Mouse (Mus musculus) hindbrain, embryonic 16.5 days (tissue): ENCODE measurements around the gene Ifitm1. TPM values are rescaled to one million over a fixed set of nuclear protein-coding genes. Genes with fewer than 3 reads are reported as not detected.
"Not testable (repeated sequence)": the region's sequence is repeated elsewhere in the genome, so short reads cannot be mapped to it uniquely, and the experiment has no call there.

Experiments
- ATAC-seq: fragments of 200-750 bp; cut with Nextera tagmentation; 2 replicates; pipeline ENCODE4 v1.8.0; 2017; ENCODE audit warnings: moderate TSS enrichment, moderate library complexity
- H3K27ac ChIP-seq: fragments of 300-500 bp; sonication (generic); 2 replicates; pipeline ENCODE4 v1.5.1; 2014; ENCODE audit warnings: low read depth, mild to moderate bottlenecking, control low read depth, low read length, moderate library complexity
- H3K27me3 ChIP-seq: fragments of 300-500 bp; sonication (generic); replicated peaks from 2 replicates; pipeline ENCODE4 v1.6.1; 2014; ENCODE audit warnings: low read length; ENCODE audit not compliant: control insufficient read depth, insufficient read depth
- H3K36me3 ChIP-seq: fragments of 300-500 bp; sonication (generic); 2 replicates; pipeline ENCODE4 v1.6.1; 2014; ENCODE audit warnings: mild to moderate bottlenecking, low read length, moderate library complexity, mixed read lengths; ENCODE audit not compliant: control insufficient read depth, insufficient read depth
- H3K4me1 ChIP-seq: fragments of 300-500 bp; sonication (generic); 2 replicates; pipeline ENCODE4 v1.6.1; 2014; ENCODE audit warnings: low read depth, low read length; ENCODE audit not compliant: control insufficient read depth, insufficient read depth
- H3K4me2 ChIP-seq: fragments of 300-500 bp; sonication (generic); 2 replicates; pipeline ENCODE4 v1.6.1; 2014; ENCODE audit warnings: mild to moderate bottlenecking, low read length, control low read depth, moderate library complexity
- H3K4me3 ChIP-seq: fragments of 300-500 bp; sonication (generic); 2 replicates; pipeline ENCODE4 v1.5.1; 2014; ENCODE audit warnings: mild to moderate bottlenecking, low read length, control low read depth, moderate library complexity
- H3K9ac ChIP-seq: fragments of 300-500 bp; sonication (generic); 2 replicates; pipeline ENCODE4 v1.6.1; 2014; ENCODE audit warnings: low read depth, mild to moderate bottlenecking, control low read depth, low read length, moderate library complexity
- H3K9me3 ChIP-seq: fragments of 300-500 bp; sonication (generic); 2 replicates; pipeline ENCODE4 v1.6.1; 2014; ENCODE audit warnings: mild to moderate bottlenecking, low read length, moderate library complexity; ENCODE audit not compliant: control insufficient read depth
- WGBS: fragments of 180-500 bp; shearing (Covaris S2); extraction: QIAGEN DNeasy Blood & Tissue Kit; methylation state at CpG from one replicate; pipeline ENCODE4 v1.1.7; 2014; 5-methylcytosine and 5-hydroxymethylcytosine counted together
- polyA plus RNA-seq: library from polyadenylated mRNA; unstranded; fragments of >200 nt; fragmentation: Nextera tagmentation; extraction: Ambion mirVana; gene quantifications from 2 replicates; pipeline ENCODE4 v1.2.1, GENCODE M21; 2015

Ifitm1 gene
- polyA plus RNA-seq, 1 experiment from 2014 or later = 19.4 TPM

DNA sequence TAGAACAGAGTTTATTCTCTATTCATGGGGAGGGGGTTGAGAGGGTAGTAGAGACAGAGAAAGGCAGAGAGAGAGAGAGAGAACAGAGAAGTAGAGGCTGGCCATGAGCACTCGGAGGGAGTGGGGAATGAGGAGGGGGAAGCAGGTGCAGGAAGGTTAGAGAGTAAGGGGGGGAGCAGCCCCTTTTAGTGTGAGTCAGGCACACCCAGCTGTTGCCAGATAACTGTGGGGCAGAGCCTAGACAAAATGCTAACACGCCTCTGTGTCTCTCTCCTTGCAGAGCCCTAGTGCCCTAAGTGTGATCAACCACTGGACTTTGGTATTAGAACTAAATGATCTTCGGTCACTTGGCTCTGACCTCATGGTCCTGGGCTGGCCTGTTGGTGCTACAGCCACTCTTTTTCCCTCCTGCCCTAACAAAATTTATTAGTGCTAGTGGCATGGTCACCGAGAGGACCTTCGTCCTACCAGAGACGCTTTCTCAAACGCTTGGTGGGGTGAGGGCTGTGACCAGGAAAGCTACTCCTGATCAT is 44.3 kb downstream of the Ifitm1 start:
- Histone ChIP-seq H3K9ac (no peak overlapping the region), H3K36me3 (no peaks in the 10 kb centered on the region)

GRCm38 (mm10) chr7:141016707-141017697 is 50.0 kb downstream of the Ifitm1 start:
- no peak for ATAC-seq
- Histone ChIP-seq H3K27ac (no peak overlapping the region), H3K9ac (no peak overlapping the region), H3K36me3 (no peaks in the 10 kb centered on the region), H3K27me3 (no peaks in the 10 kb centered on the region), H3K9me3 (no peaks in the 10 kb centered on the region), H3K4me3 (no peak overlapping the region), H3K4me2 (no peak overlapping the region), H3K4me1 (no peaks in the 10 kb centered on the region)
- WGBS = 89% methylated on average over 10 of the region's 10 CpGs

More for the DNA sequence above, 44.3 kb downstream of the Ifitm1 start:
- Histone ChIP-seq H3K4me3 (no peak overlapping the region), H3K27me3 (no peaks in the 10 kb centered on the region), H3K27ac (no peak overlapping the region), H3K9me3 (no peaks in the 10 kb centered on the region), H3K4me2 (no peak overlapping the region), H3K4me1 (no peaks in the 10 kb centered on the region)
- 87% methylated on average over 7 of the region's 7 CpGs for WGBS
- ATAC-seq = no peak

DNA sequence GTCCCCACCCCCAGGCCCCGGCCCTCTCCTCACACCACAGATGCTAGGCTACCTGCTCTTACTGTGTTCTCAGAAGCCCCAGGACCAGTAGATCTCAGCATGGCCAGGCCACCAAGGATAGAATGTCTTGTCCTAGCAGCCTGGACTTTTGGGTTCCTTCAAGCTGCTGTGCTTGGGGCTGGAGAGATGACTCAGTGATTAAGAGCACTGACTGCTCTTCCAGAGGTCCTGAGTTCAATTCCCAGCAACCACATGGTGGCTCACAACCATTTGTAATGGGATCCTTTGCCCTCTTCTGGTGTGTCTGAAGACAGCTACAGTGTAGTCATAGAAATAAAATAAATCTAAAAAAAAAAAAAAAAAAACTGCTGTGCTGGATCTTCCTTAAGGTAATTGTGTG is 50.8 kb downstream of the Ifitm1 start, which contains the start of gene Ifitm6:
Gene Ifitm6 (minus strand): TSS at position 101 of the 400 bp plus-strand sequence.
- not testable (repeated sequence) for ATAC-seq, H3K4me3 ChIP-seq, H3K4me1 ChIP-seq, H3K36me3 ChIP-seq, H3K9ac ChIP-seq, H3K27me3 ChIP-seq, H3K4me2 ChIP-seq, H3K27ac ChIP-seq, H3K9me3 ChIP-seq
- WGBS = 100% methylated on average over 1 of the region's 1 CpGs

DNA sequence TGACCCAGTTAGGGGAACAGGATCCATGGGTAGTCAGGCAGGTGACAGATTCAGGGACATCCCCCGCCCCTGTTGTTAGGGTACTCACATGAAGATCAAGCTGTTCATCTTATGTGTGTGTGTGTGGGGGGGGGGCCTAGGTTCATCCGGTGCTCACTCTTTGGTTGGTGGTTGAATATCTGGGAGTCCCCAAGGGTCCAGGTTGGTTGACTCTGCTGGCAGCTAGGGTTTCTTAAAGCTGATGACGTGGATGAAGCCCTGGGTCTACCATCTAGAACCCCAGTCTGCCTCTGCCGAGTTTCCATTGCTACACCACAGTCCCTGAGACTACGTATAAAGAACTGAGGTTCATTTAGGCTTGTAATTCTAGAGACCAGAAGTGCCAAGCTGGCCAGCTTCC is 52.0 kb downstream of the Ifitm1 start:
- 95% methylated on average over 5 of the region's 5 CpGs for WGBS
- Histone ChIP-seq H3K36me3 (no peaks in the 10 kb centered on the region), H3K4me1 (no peaks in the 10 kb centered on the region), H3K27ac (no peak overlapping the region), H3K4me2 (no peak overlapping the region), H3K9ac (no peak overlapping the region), H3K4me3 (no peak overlapping the region), H3K9me3 (no peaks in the 10 kb centered on the region), H3K27me3 (no peaks in the 10 kb centered on the region)
- no peak for ATAC-seq

Other genes with a start within 250 kb of the Ifitm1 start
- not detected in 2 replicates for gene Cyp2e1, start 203.5 kb upstream of the Ifitm1 start, polyA plus RNA-seq
- gene Syce1, start 179.4 kb upstream of the Ifitm1 start, polyA plus RNA-seq = 0.60 and 0.89 TPM in 2 replicates
- gene Zfp941, start 145.0 kb upstream of the Ifitm1 start, polyA plus RNA-seq = 28.8 and 32.3 TPM in 2 replicates
- gene Urah, start 132.2 kb upstream of the Ifitm1 start, polyA plus RNA-seq = not detected in 2 replicates
- gene Scgb1c1, start 121.7 kb upstream of the Ifitm1 start, polyA plus RNA-seq = not detected in 2 replicates
- 0.21 and 0.29 TPM in 2 replicates for gene Odf3, start 119.4 kb upstream of the Ifitm1 start, polyA plus RNA-seq
- gene Gm45785, start 110.9 kb upstream of the Ifitm1 start, polyA plus RNA-seq = 0.19 TPM in 1 of 2 replicates, not detected in the other
- 110 and 112 TPM in 2 replicates for gene Ric8a, start 110.3 kb upstream of the Ifitm1 start, polyA plus RNA-seq
- 37.5 and 47.5 TPM in 2 replicates for gene Bet1l, start 109.6 kb upstream of the Ifitm1 start, polyA plus RNA-seq
- 259 and 260 TPM in 2 replicates for gene Psmd13, start 85.3 kb upstream of the Ifitm1 start, polyA plus RNA-seq
- gene Sirt3, start 84.9 kb upstream of the Ifitm1 start, polyA plus RNA-seq = 60.8 and 70.6 TPM in 2 replicates
- 2.0 TPM in 1 of 2 replicates, not detected in the other for gene Cox8b, start 66.8 kb upstream of the Ifitm1 start, polyA plus RNA-seq
- gene Nlrp6, start 46.3 kb upstream of the Ifitm1 start, polyA plus RNA-seq = 0.65 and 0.75 TPM in 2 replicates
- gene Pgghg, start 25.8 kb upstream of the Ifitm1 start, polyA plus RNA-seq = 8.3 and 10.4 TPM in 2 replicates
- 0.49 and 1.7 TPM in 2 replicates for gene Ifitm5, start 16.9 kb upstream of the Ifitm1 start, polyA plus RNA-seq
- gene Gm45717, start 11.3 kb upstream of the Ifitm1 start, polyA plus RNA-seq = not detected in 2 replicates
- 182 and 202 TPM in 2 replicates for gene Ifitm2, start 11.2 kb upstream of the Ifitm1 start, polyA plus RNA-seq
- 41.2 and 43.1 TPM in 2 replicates for gene Ifitm3, start 43.5 kb downstream of the Ifitm1 start, polyA plus RNA-seq
- 0.83 and 1.3 TPM in 2 replicates for gene Ifitm6, start 50.7 kb downstream of the Ifitm1 start, polyA plus RNA-seq
- not detected in 2 replicates for gene Gm17387, start 61.9 kb downstream of the Ifitm1 start, polyA plus RNA-seq
- gene B4galnt4, start 93.9 kb downstream of the Ifitm1 start, polyA plus RNA-seq = 53.3 and 55.0 TPM in 2 replicates
- gene Pkp3, start 111.0 kb downstream of the Ifitm1 start, polyA plus RNA-seq = 0.31 and 0.32 TPM in 2 replicates
- 3.2 and 3.3 TPM in 2 replicates for gene Sigirr, start 133.4 kb downstream of the Ifitm1 start, polyA plus RNA-seq
- 0.49 and 0.80 TPM in 2 replicates for gene Ano9, start 150.6 kb downstream of the Ifitm1 start, polyA plus RNA-seq
- 82.8 and 95.8 TPM in 2 replicates for gene Ptdss2, start 155.2 kb downstream of the Ifitm1 start, polyA plus RNA-seq
- gene Rnh1, start 205.6 kb downstream of the Ifitm1 start, polyA plus RNA-seq = 53.6 and 54.1 TPM in 2 replicates
- 93.2 and 132 TPM in 2 replicates for gene Hras, start 226.8 kb downstream of the Ifitm1 start, polyA plus RNA-seq
- gene Lrrc56, start 226.9 kb downstream of the Ifitm1 start, polyA plus RNA-seq = 10.1 and 10.4 TPM in 2 replicates
- gene Lmntd2, start 246.9 kb downstream of the Ifitm1 start, polyA plus RNA-seq = 0.35 and 0.89 TPM in 2 replicates
- gene Rassf7, start 248.6 kb downstream of the Ifitm1 start, polyA plus RNA-seq = 22.8 and 25.9 TPM in 2 replicates